ENCODE assay signal across 9 mouse cellular contexts in genomic region chr12:107975897-107976570, GRCm38 (mm10). TPM values are rescaled to one million over a fixed set of nuclear protein-coding genes. Genes with fewer than 3 reads are reported as not detected.
DNase-seq lines count a peak whose midpoint lies in the region; ATAC-seq and TF ChIP-seq lines count a peak whose summit lies in the region.
"Had no signal": no experiment of that assay in that cellular context is flagged by ENCODE, and none has a peak within 500 bp of the region (broad histone marks: within the 10 kb centered on the region; RNA-seq: fewer than 3 reads in every experiment).

No protein-coding gene starts in this region.

- no peak for TF ChIP-seq POLR2A in cerebellum, adult 2 months (IDR thresholded peaks at IDR 0.05; ENCODE audit: borderline replicate concordance, insufficient read depth, low read length)

- H3K27me3 ChIP-seq in cerebellum, adult 2 months (ENCODE audit: control insufficient read depth, insufficient read depth, low read length) = peaks cover 1% of the 10 kb centered on the region; the same call in 1 of the 2 replicates
- no peaks in the 10 kb centered on the region for H3K27me3 ChIP-seq in hindbrain, postnatal 0 days (ENCODE audit: insufficient read depth, low read length)
- peaks cover 3% of the 10 kb centered on the region; the same call in 1 of the 2 replicates for H3K27me3 ChIP-seq in neural tube, embryonic 13.5 days

- intact Hi-C loops in left cerebral cortex, postnatal 14 days (cut with DNase I) = no loop called here
- intact Hi-C loops in left cerebral cortex, postnatal 4 days (cut with DNase I) = no loop called here

- peak overlapping the region; percentile 43 for H3K9ac ChIP-seq in hindbrain, postnatal 0 days (replicated peaks; ENCODE audit: low read length)
- peak overlapping the region; percentile 44; the same call in 1 of the 2 replicates for H3K9ac ChIP-seq in neural tube, embryonic 13.5 days

- no peak overlapping the region for H3K27ac ChIP-seq in cerebellum, adult 2 months (ENCODE audit: insufficient read depth, low read length)
- H3K27ac ChIP-seq in hindbrain, postnatal 0 days = peak overlapping the region; percentile 72; the same call in 1 of the 2 replicates
- peak overlapping the region; percentile 64 for H3K27ac ChIP-seq in neural tube, embryonic 13.5 days (replicated peaks)

- H3K4me2 ChIP-seq in hindbrain, postnatal 0 days (ENCODE audit: low read depth, low read length) = peak overlapping the region; percentile 52
- H3K4me2 ChIP-seq in neural tube, embryonic 13.5 days = peak overlapping the region; percentile 51

- 5% methylated on average over 14 of the region's 14 CpGs for WGBS in cerebellum, adult 2 months
- WGBS in hindbrain, postnatal 0 days = 16% methylated on average over 14 of the region's 14 CpGs
- 15% methylated on average over 14 of the region's 14 CpGs for WGBS in neural tube, embryonic 13.5 days

- no peak for ATAC-seq in hindbrain, postnatal 0 days
- no peak for ATAC-seq in neural tube, embryonic 13.5 days (ENCODE audit: low read depth)
- ATAC-seq in granulocyte monocyte progenitor cell, adult 5-6 weeks (replicated peaks; ENCODE audit: poor library complexity, severe bottlenecking) = no peak

- no peak for TF ChIP-seq CTCF in cerebellum, adult 2 months (IDR thresholded peaks at IDR 0.05; ENCODE audit: borderline replicate concordance, insufficient read depth, low read depth, low read length)
- no peak for TF ChIP-seq CTCF in hindbrain, postnatal 0 days (IDR thresholded peaks at IDR 0.05; ENCODE audit: low read depth)

- H3K9me3 ChIP-seq in hindbrain, postnatal 0 days (ENCODE audit: low read length) = no peaks in the 10 kb centered on the region
- no peaks in the 10 kb centered on the region for H3K9me3 ChIP-seq in neural tube, embryonic 13.5 days

- H3K4me3 ChIP-seq in cerebellum, adult 2 months (replicated peaks; ENCODE audit: insufficient read depth, low read depth, low read length) = peak overlapping the region; percentile 45
- peak overlapping the region; percentile 20 for H3K4me3 ChIP-seq in hindbrain, postnatal 0 days (ENCODE audit: low read length)
- peak overlapping the region; percentile 18 for H3K4me3 ChIP-seq in neural tube, embryonic 13.5 days

- H3K36me3 ChIP-seq in hindbrain, postnatal 0 days (ENCODE audit: insufficient read depth, low read length) = no peaks in the 10 kb centered on the region
- no peaks in the 10 kb centered on the region for H3K36me3 ChIP-seq in neural tube, embryonic 13.5 days

- DNase-seq in cerebellum, adult 2 months = peak in 1 of 2 experiments; percentile 37
- DNase-seq in cerebellum, adult 8-10 months = no peak
- DNase-seq in left cerebral cortex, postnatal 14 days (ENCODE audit: low spot score in 2 of 2) = peak; percentile 34 to 45
- DNase-seq in left cerebral cortex, postnatal 4 days = no peak
- DNase-seq in hindbrain, postnatal 0 days (ENCODE audit: low spot score) = peak; percentile 50
- DNase-seq in urinary bladder, postnatal 36 days (ENCODE audit: low spot score in 2 of 2) = no peak
- DNase-seq: liver had no signal

- H3K4me1 ChIP-seq in cerebellum, adult 2 months (ENCODE audit: control insufficient read depth, insufficient read depth, low read length) = peaks cover 6% of the 10 kb centered on the region
- peaks cover 35% of the 10 kb centered on the region for H3K4me1 ChIP-seq in hindbrain, postnatal 0 days (ENCODE audit: insufficient read depth, low read length)
- peaks cover 100% of the 10 kb centered on the region for H3K4me1 ChIP-seq in neural tube, embryonic 13.5 days (replicated peaks)

RNA-seq across cellular contexts. Expression of gene Bcl11b, which starts 27.4 kb away (rescaled TPM):
- polyA plus RNA-seq in cerebellum, adult 2 months (2012; rRNA removed) = 1.9 and 2.5 TPM in 2 replicates
- total RNA-seq in left cerebral cortex, postnatal 14 days (2021) = 10 to 100 TPM; 42.5 to 72.8 TPM
- total RNA-seq in left cerebral cortex, postnatal 4 days (2021) = 100 to 1,000 TPM; 125 to 127 TPM
- 30.0 and 31.6 TPM in 2 replicates for total RNA-seq in hindbrain, postnatal 0 days (2014; rRNA removed)
- polyA plus RNA-seq in hindbrain, postnatal 0 days (2015; fragmentation: Nextera tagmentation; extraction: Ambion mirVana) = 9.8 and 12.0 TPM in 2 replicates
- polyA plus RNA-seq in neural tube, embryonic 13.5 days (2015; fragmentation: Nextera tagmentation; extraction: Ambion mirVana) = 33.5 and 34.9 TPM in 2 replicates
- not detected in 2 replicates for total RNA-seq in granulocyte monocyte progenitor cell, adult 5-6 weeks (2014; fragmentation: Nextera tagmentation)
- not detected in 2 replicates for total RNA-seq in granulocyte monocyte progenitor cell, adult 5-6 weeks (2017)

Comparison
In these comparisons a context has a peak if more than half of its experiments do, and no peak if none do; other contexts are left out.
1. DNase-seq: peak in left cerebral cortex, postnatal 14 days (2 of 2) and hindbrain, postnatal 0 days (single experiment); none in cerebellum, adult 8-10 months (single experiment), left cerebral cortex, postnatal 4 days (single experiment) and urinary bladder, postnatal 36 days (0 of 2).
2. RNA of gene Bcl11b, which starts 27.4 kb away (total RNA-seq): 125 to 127 TPM in left cerebral cortex, postnatal 4 days, 42.5 to 72.8 TPM in left cerebral cortex, postnatal 14 days and 30.0 to 31.6 TPM in hindbrain, postnatal 0 days; not detected in granulocyte monocyte progenitor cell, adult 5-6 weeks; every median in the first group is over 10 times any median in the second.
3. Peak in every context shown above with its lines, with median percentiles within 50 percentile points of each other: H3K4me3 ChIP-seq.